Mouse (Mus musculus) myocyte (in vitro differentiated cells): ENCODE measurements around the gene Mfrp. TPM values are rescaled to one million over a fixed set of nuclear protein-coding genes. Genes with fewer than 3 reads are reported as not detected.
"Not testable (repeated sequence)": the region's sequence is repeated elsewhere in the genome, so short reads cannot be mapped to it uniquely, and the experiment has no call there.

Source experiments
- H3K27me3 ChIP-seq: one replicate; pipeline ENCODE4 v1.6.1; 2011; ENCODE audit not compliant: control insufficient read depth, insufficient read depth, insufficient read length
- H3K36me3 ChIP-seq: one replicate; pipeline ENCODE4 v1.6.1; 2011; ENCODE audit not compliant: control insufficient read depth, insufficient read depth
- H3K4me2 ChIP-seq: one replicate; pipeline ENCODE4 v1.6.1; 2011; ENCODE audit warnings: low read depth, control low read depth
- H3K4me3 ChIP-seq: one replicate; pipeline ENCODE4 v1.5.1; 2011; ENCODE audit warnings: mild to moderate bottlenecking, control low read depth, moderate library complexity
- H3K79me2 ChIP-seq: one replicate; pipeline ENCODE4 v1.6.1; 2011; ENCODE audit not compliant: control insufficient read depth, insufficient read depth
- H3ac ChIP-seq: one replicate; pipeline ENCODE4 v1.6.1; 2011; ENCODE audit not compliant: control insufficient read depth, insufficient read length
- CEBPB ChIP-seq: IDR thresholded peaks from 2 replicates; pipeline ENCODE4 v1.6.1; 2011; ENCODE audit warnings: mild to moderate bottlenecking, moderate library complexity; ENCODE audit not compliant: poor library complexity, insufficient read depth, severe bottlenecking
- E2F4 ChIP-seq: IDR thresholded peaks from one replicate; pipeline ENCODE4 v1.6.1; 2011; ENCODE audit warnings: mild to moderate bottlenecking, control low read depth, moderate library complexity; ENCODE audit not compliant: insufficient read depth
- MAX ChIP-seq: IDR thresholded peaks from one replicate; pipeline ENCODE4 v1.6.1; 2011; ENCODE audit warnings: low read depth, mild to moderate bottlenecking, control low read depth
- MYOD1 ChIP-seq, 3 experiments: IDR thresholded peaks; one replicate each; pipeline ENCODE4 v1.6.1; 2011; ENCODE audit warnings: control low read depth in 2 of 3, low read depth in 2 of 3, mild to moderate bottlenecking in 2 of 3, moderate library complexity in 1 of 3; ENCODE audit not compliant: insufficient read length in 2 of 3, control insufficient read depth in 1 of 3
- MYOG ChIP-seq, 3 experiments: IDR thresholded peaks; one replicate each; pipeline ENCODE4 v1.6.1; 2011; ENCODE audit warnings: control low read depth in 2 of 3, low read depth in 2 of 3, mild to moderate bottlenecking in 2 of 3; ENCODE audit not compliant: insufficient read length in 2 of 3, control insufficient read depth in 1 of 3, insufficient read depth in 1 of 3
- POLR2A ChIP-seq: IDR thresholded peaks from one replicate; pipeline ENCODE4 v1.6.1; 2011; ENCODE audit warnings: low read depth, mild to moderate bottlenecking, control low read depth, moderate library complexity; ENCODE audit not compliant: insufficient read length
- POLR2AphosphoS2 ChIP-seq: IDR thresholded peaks from one replicate; pipeline ENCODE4 v1.6.1; 2011; ENCODE audit warnings: low read depth, control low read depth; ENCODE audit not compliant: insufficient read length
- REST ChIP-seq: IDR thresholded peaks from one replicate; pipeline ENCODE4 v1.6.1; 2011; ENCODE audit warnings: mild to moderate bottlenecking, control low read depth, moderate library complexity; ENCODE audit not compliant: insufficient read depth, insufficient read length
- SRF ChIP-seq: IDR thresholded peaks from one replicate; pipeline ENCODE4 v1.6.1; 2011; ENCODE audit warnings: low read depth; ENCODE audit not compliant: control insufficient read depth, insufficient read length
- TCF12 ChIP-seq: IDR thresholded peaks from one replicate; pipeline ENCODE4 v1.6.1; 2011; ENCODE audit warnings: mild to moderate bottlenecking, control low read depth; ENCODE audit not compliant: poor library complexity, insufficient read depth, severe bottlenecking
- TCF3 ChIP-seq: IDR thresholded peaks from one replicate; pipeline ENCODE4 v1.6.1; 2011; ENCODE audit warnings: low read depth, control low read depth; ENCODE audit not compliant: insufficient read length
- USF1 ChIP-seq: IDR thresholded peaks from one replicate; pipeline ENCODE4 v1.6.1; 2011; ENCODE audit warnings: low read depth, mild to moderate bottlenecking, control low read depth, moderate library complexity
- polyA plus RNA-seq: library from polyadenylated mRNA; unstranded; fragments of >200 nt; fragmentation: generic; extraction: Trizol; gene quantifications from one replicate; pipeline ENCODE4 v1.2.1, GENCODE M21; 2012; ENCODE audit warnings: missing spikeins

Mfrp gene
- polyA plus RNA-seq, 1 experiment: 0.01 TPM

DNA sequence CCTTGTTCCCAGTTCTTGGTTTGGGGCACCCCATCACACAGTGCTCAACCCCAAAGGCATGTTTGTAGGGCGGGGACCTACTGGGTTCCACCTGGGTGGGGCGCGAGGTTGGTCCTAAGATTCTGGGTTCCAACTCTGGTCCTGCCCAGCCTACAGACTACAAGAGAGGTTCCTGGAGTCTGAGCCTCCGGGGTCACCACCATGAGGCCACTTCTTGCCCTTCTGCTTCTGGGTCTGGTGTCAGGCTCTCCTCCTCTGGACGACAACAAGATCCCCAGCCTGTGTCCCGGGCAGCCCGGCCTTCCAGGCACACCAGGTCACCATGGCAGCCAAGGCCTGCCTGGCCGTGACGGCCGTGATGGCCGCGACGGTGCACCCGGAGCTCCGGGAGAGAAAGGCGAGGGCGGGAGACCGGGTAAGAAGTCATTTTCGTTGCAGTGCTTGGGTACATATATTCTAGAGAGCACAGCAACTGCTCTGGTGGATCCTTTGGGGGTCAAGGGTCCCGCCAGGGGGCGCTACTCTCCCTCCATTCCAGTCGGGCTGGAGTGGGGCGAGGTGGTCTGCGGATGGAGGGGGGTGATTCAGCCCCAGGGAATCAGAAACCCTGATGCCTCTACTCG is 6.1 kb downstream of the Mfrp start:
- Histone ChIP-seq H3K4me2 (no peak overlapping the region), H3K27me3 (no peaks in the 10 kb centered on the region), H3K4me3 (no peak overlapping the region), H3K36me3 (no peaks in the 10 kb centered on the region), H3ac (no peak overlapping the region), H3K79me2 (peaks cover 38% of the 10 kb centered on the region)
- no peak for TF ChIP-seq REST
- no peak for TF ChIP-seq USF1
- no peak for TF ChIP-seq POLR2AphosphoS2
- no peak for TF ChIP-seq E2F4
- TF ChIP-seq TCF3: no peak
- TF ChIP-seq CEBPB: no peak
- TF ChIP-seq TCF12: no peak
- no peak for TF ChIP-seq MAX
- TF ChIP-seq MYOD1 (IDR thresholded peaks at IDR 0.05; ENCODE audit: control insufficient read depth in 1 of 3, insufficient read length in 2 of 3, low read depth in 2 of 3): no peak
- TF ChIP-seq MYOG (IDR thresholded peaks at IDR 0.05; ENCODE audit: control insufficient read depth in 1 of 3, insufficient read depth in 1 of 3, insufficient read length in 2 of 3, low read depth in 2 of 3): no peak
- no peak for TF ChIP-seq SRF
- TF ChIP-seq POLR2A: no peak

DNA sequence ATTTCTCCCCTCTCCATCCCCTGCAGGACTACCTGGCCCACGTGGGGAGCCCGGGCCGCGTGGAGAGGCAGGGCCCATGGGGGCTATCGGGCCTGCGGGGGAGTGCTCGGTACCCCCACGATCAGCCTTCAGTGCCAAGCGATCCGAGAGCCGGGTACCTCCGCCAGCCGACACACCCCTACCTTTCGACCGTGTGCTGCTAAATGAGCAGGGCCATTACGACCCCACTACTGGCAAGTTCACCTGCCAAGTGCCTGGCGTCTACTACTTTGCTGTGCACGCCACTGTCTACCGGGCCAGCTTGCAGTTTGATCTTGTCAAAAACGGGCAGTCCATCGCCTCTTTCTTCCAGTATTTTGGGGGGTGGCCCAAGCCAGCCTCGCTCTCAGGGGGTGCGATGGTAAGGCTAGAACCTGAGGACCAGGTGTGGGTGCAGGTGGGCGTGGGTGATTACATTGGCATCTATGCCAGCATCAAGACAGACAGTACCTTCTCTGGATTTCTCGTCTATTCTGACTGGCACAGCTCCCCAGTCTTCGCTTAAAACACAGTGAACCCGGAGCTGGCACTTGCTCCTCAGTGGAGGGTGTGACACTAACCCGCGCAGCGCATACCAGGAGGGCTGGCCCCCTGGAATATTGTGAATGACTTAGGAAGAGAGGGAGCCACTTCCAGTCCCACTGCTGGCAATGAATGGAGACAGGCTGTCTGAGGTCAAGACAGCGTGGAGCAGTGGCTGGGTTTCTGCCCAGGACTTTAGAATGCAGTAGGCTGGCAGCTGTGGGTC is 6.9 kb downstream of the Mfrp start:
- H3K4me3 ChIP-seq: no peak overlapping the region
- H3K4me2 ChIP-seq: no peak overlapping the region
- TF ChIP-seq CEBPB (no peak), SRF (no peak), TCF12 (no peak), USF1 (no peak), REST (no peak), MYOG (IDR thresholded peaks at IDR 0.05; ENCODE audit: control insufficient read depth in 1 of 3, insufficient read depth in 1 of 3, insufficient read length in 2 of 3, low read depth in 2 of 3) (no peak), POLR2A (no peak), E2F4 (no peak), POLR2AphosphoS2 (no peak), MAX (no peak), TCF3 (no peak), MYOD1 (IDR thresholded peaks at IDR 0.05; ENCODE audit: control insufficient read depth in 1 of 3, insufficient read length in 2 of 3, low read depth in 2 of 3) (no peak)
- H3K27me3 ChIP-seq: no peaks in the 10 kb centered on the region
- no peaks in the 10 kb centered on the region for H3K36me3 ChIP-seq
- H3ac ChIP-seq: no peak overlapping the region
- H3K79me2 ChIP-seq: peaks cover 38% of the 10 kb centered on the region

DNA sequence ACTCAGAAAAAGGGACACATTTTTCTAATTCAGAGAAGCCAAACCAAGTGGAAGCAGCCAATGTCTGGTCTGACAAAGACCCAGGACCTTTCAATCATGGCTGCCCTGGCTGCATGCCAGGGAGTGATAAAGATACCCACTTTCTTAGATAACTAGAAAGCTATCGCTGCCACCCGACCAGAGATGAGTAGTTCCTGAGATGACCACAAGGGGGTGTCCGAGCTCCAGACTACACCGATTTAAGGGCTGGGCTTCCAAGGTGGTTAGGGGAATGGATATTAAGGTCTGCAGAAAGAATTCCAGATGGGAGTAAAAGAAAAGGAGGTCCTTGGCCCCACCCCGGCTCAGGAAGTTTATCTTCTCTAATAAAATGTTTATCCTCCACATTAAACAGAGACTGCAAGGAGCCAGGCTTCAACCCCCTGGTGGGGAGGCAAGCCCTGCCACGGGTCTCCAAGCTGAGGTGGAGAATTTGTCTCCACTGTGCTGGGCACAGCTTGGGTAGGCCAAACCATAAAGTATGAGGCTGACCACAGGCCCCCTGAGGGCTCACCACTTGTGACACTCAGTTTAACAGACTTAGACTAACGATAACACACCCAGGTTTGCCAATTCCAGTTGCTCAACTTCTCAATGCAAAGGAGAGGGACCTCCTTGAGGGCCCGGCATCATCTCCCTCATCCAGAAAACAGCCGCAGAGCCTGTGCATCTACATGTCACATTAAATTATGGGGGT is 8.0 kb downstream of the Mfrp start:
- H3K4me2 ChIP-seq: peak overlapping the region; percentile 56
- H3K79me2 ChIP-seq: peaks cover 38% of the 10 kb centered on the region
- TF ChIP-seq E2F4: no peak
- no peak for TF ChIP-seq POLR2A
- TF ChIP-seq USF1: no peak
- TF ChIP-seq POLR2AphosphoS2: no peak
- TF ChIP-seq MAX: no peak
- no peak for TF ChIP-seq TCF12
- no peak for TF ChIP-seq TCF3
- no peak for TF ChIP-seq MYOD1 (IDR thresholded peaks at IDR 0.05; ENCODE audit: control insufficient read depth in 1 of 3, insufficient read length in 2 of 3, low read depth in 2 of 3)
- no peak for TF ChIP-seq MYOG (IDR thresholded peaks at IDR 0.05; ENCODE audit: control insufficient read depth in 1 of 3, insufficient read depth in 1 of 3, insufficient read length in 2 of 3, low read depth in 2 of 3)
- no peak for TF ChIP-seq SRF
- no peak for TF ChIP-seq CEBPB
- no peak for TF ChIP-seq REST
- no peak overlapping the region for H3ac ChIP-seq
- H3K27me3 ChIP-seq: no peaks in the 10 kb centered on the region
- no peaks in the 10 kb centered on the region for H3K36me3 ChIP-seq
- peak overlapping the region; percentile 2 for H3K4me3 ChIP-seq

DNA sequence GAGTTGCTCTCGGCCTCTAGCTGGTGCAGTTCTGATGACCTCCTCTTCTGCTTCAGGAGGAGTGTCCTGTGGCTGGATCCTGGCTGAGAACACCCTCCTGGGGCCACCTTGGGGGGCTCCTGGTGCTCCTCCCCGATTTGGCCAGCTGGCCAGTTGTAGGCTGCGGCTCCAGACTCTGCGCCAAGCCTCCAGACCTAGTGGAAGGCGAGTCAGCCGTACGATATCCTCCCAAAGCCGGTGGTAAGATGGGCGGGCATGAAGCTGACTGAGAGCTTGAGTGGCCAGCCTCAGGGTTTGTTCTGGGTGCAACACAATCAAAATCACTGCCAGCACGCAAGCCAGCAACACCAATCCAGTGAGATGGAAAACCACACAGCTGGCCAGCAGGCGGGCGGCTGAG is 10.4 kb downstream of the Mfrp start:
- Histone ChIP-seq H3K4me2 (peak overlapping the region; percentile 68), H3K79me2 (peaks cover 34% of the 10 kb centered on the region), H3K4me3 (peak overlapping the region; percentile 45)
- H3K27me3 ChIP-seq, H3ac ChIP-seq, H3K36me3 ChIP-seq: not testable (repeated sequence)
